Mouse (Mus musculus): ENCODE data around the gene Plce1.
"Not testable (repeated sequence)": the region's sequence is repeated elsewhere in the genome, so short reads cannot be mapped to it uniquely, and the experiment has no call there.

Plce1 gene

GRCm38 (mm10) chr19:38498233-38498632, 17.3 kb downstream of the Plce1 start:
- DNase-seq, result no peak

GRCm38 (mm10) chr19:38504597-38504996, 23.7 kb downstream of the Plce1 start:
- DNase-seq, result no peak

DNA sequence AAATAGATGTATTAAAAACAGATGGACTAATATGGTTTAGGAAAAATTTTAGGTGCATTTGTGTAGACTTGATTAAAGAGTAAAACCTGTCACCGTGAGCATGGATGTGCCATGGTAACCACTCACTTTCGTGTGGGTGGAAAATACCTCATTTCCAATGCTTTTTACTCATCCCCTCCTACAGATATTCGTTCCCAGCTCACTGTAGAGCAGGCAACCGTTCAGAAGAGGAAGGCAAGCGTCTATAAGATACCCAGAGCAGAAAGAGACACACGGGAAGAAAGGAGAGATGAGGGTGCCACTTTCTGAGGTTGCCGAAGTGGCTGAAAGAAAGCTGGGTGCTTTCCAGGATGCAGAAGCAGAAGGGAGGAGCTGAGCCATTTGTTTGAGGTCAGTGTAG, 25.2 kb downstream of the Plce1 start:
- no peak for DNase-seq

- DNase-seq, result no peak
Observed at GRCm38 (mm10) chr19:38507251-38507965, 26.5 kb downstream of the Plce1 start.

- no peak for DNase-seq
Observed at GRCm38 (mm10) chr19:38507966-38508625, 27.2 kb downstream of the Plce1 start.

DNA sequence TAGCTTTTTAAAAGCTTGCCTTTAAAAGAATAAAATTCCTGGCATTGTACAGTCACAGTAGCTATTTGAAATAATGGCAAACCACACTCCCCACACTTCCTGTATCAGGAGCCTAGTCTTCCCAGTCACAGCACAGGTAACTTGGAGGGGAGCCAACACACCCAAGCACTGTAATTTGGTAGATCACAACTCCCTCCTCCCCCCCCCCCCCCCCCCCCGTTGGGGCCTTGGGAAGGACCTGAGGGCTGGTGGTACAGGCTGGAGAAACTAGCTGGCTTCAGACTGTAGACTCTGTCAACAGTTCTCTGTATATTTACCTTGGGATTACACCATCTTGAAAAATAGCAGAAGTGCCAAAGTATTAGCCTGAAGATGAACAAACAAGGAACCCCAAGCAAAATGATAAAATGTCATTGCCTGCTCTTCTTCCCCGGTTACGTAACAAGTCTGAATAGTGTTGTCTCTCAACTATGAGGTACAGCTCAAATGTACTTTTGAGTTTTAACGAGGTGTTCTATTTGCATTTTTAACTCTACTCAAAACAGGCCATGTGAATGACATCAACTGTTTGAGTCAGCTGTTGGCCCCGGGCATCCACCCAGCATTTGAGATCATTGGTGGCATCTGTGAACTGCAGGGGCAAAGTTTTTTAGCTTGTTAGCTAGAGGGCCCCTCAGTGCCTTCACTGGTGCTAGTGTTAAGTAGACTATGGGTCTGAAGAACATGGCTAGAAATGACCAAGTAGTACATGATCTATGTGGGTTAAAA, 33.7 kb downstream of the Plce1 start:
- no peak for DNase-seq

DNA sequence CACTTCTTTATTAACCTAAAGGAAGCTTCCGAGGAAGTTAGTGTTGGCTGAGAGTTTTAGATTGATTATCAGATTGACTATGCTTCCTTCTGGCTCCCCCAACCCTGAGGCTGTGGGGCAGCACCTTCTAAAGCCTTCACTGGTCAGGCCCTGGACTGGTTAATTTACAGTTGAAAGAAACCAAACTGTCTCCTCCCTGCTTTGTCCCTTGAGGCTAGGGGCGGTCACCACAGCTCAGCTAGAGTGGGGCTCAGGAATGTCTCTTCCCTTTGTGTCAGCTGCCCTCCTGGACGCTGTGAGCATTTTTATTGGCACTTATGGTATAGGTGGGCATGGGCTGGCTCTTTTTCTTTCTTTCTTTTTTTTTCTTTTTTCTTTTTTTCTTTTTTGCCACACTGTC, 45.9 kb downstream of the Plce1 start:
- no peak for DNase-seq

GRCm38 (mm10) chr19:38527475-38527874, 46.6 kb downstream of the Plce1 start:
- DNase-seq, result no peak

DNA sequence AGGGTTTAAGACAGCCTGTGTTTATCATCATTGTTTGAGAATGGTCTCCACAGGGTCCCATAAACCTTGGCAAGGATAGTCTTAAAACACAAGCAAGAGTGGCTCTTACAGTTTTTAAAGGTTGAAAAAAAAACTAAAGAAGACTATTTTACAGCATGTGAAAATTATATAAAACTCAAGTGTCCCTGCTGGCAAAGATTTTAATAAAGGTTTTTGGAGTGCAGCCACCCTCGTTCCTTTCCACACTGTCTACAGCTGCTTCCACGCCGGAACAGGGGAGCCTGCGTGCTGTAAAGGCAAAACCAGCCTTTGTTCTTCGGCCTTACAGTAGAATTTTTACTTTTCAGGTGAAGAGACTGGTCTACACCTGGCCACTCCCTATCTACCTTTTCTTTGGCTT, 52.3 kb downstream of the Plce1 start:
- no peak for DNase-seq

DNA sequence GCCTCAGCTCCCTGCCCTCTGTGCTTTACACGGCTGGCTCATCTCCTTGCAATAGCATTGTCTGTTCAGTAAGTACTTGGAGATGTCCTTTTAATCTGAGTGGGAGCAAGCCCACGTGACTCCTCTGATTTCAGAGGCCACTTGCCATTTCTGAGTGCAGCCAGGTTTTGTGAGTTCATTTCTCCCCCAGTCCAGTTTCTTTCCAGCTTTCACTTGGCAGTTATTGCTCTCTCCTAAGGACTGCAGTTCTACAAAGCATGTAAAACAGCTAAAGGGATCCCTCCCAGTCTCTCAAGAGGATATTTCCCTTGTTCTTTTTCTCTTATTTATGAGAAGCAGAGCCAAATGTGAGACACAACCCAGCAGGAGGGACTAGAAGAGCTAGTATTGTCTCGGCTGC, 58.4 kb downstream of the Plce1 start:
- no peak for DNase-seq

- no peak for DNase-seq
Observed at GRCm38 (mm10) chr19:38540549-38540948, 59.6 kb downstream of the Plce1 start.

- DNase-seq, result no peak
Observed at GRCm38 (mm10) chr19:38549487-38550058, 68.7 kb downstream of the Plce1 start.

DNA sequence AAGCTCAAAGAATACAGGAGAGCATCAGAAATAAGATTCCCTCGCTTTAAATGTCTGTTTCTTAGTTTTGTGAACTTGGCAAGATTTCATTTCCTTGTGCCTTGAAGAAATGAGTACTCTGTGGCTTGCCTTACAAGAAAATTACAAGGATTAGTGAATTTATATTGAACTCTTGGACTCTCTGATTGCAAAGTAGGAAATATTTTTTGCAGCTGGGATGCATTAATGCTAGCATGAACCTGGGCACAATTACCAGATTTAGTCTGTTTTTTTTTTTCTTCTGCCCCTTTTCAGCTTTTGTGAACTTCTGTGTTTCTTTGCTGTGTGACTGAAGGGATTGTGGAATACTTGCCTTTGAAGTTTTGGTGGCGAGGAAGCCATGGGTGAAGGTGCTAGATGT, 72.6 kb downstream of the Plce1 start:
- DNase-seq, result no peak

DNA sequence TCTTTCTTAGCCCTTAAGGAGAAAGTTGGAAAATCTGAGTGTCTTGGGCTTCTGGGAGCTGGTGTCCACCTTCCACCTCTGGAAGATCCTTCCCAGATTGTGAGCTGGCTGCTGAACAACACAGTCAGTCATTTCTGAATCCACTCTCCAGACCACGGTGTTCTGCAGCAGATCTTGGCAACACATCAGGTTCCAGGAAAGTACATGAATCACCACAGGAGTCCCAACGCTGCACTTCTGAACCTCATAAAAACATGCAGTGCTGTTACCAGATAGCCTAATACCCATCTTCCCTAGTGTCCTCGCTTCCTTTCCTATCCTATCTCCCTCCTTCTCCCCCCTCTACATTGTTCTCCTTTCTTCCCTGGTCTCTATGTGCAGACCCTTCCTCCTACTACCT, 74.5 kb downstream of the Plce1 start:
- no peak for DNase-seq

GRCm38 (mm10) chr19:38558816-38559215, 77.9 kb downstream of the Plce1 start:
- no peak for DNase-seq

GRCm38 (mm10) chr19:38561887-38562286, 81.0 kb downstream of the Plce1 start:
- DNase-seq, result not testable (repeated sequence)

- no peak for DNase-seq
Observed at GRCm38 (mm10) chr19:38566156-38566555, 85.2 kb downstream of the Plce1 start.

- DNase-seq, result no peak
Observed at GRCm38 (mm10) chr19:38566752-38567151, 85.8 kb downstream of the Plce1 start.

GRCm38 (mm10) chr19:38567331-38567730, 86.4 kb downstream of the Plce1 start:
- DNase-seq, result no peak

DNA sequence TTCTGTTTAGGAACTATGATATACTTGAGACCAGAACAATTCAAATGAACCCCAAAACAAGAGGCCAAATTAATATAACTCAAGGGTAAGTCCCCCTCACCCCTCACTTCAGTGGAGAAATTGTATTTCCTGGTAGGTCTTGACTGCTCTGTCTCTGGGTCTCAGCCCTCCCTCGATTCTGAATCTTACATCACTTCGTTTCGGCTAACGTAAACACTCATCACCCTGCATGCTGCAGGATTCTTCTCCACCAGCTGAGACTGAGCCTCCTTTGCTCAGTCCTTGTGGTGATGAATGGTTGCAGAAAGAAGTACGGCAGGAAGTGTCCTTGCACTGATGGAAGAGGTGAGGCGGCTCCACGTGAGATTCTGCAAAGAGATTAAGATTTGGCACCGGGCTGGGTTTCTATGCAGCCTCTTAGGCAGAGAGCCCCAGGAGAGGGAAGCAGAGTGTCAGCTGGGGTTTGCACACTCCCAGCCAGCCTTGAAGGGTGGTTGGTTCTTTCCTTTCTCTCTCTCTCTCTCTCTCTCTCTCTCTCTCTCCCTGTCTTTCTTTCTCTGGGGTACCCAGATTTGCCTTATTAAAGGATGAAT, 97.7 kb downstream of the Plce1 start:
- no peak for DNase-seq

- no peak for DNase-seq
Observed at GRCm38 (mm10) chr19:38582861-38583260, 102.0 kb downstream of the Plce1 start.

DNA sequence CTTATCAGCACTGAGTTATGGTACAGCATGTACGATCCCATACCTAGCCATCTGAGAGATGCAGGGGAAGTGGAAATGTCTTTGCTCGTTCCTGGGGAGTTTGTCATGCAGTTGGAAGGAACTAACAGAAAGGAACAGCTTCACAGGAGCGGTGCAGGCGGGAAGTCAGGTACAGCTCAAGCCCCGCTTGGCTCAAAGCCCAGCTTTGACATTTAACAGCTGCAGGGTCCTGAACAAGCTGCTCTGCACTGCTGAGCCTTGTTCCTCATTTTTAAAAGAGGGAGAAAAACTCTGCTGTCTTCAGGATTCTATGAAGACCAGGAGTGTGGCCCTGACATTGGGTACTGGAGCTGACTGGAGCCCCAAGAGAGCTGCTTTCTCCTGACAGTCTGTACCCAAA, 106.7 kb downstream of the Plce1 start:
- no peak for DNase-seq

DNA sequence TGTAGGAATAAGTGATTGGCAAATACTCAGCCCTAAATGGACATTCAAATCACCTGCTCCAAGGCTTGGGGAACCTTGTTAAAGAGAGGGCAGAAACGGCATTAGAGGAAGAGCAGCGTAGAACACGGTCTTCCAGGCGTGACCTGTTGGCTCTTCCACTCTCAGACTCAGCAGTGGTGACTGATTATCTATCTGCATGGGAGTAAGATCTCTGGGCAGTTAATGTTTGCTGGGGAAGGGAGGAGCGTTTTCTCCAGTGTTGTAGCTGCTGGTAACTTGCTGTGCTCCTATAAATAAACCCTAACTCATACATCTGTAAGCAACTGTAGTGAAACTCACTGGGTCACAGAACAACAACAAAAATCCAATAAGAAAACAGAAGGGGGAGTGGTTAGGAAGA, 108.6 kb downstream of the Plce1 start:
- DNase-seq, result no peak

Data from cerebellum, adult 18-20 months (tissue).